In genomic region chr14:49088155-49089048, GRCm38 (mm10) we compare ENCODE assay signal across 21 mouse cellular contexts. TPM values are rescaled to one million over a fixed set of nuclear protein-coding genes. Genes with fewer than 3 reads are reported as not detected.
DNase-seq lines count a peak whose midpoint lies in the region; ATAC-seq and TF ChIP-seq lines count a peak whose summit lies in the region.
"Had no signal": no experiment of that assay in that cellular context is flagged by ENCODE, and none has a peak within 500 bp of the region (broad histone marks: within the 10 kb centered on the region; RNA-seq: fewer than 3 reads in every experiment).

No protein-coding gene starts in this region.

- WGBS in midbrain, embryonic 11.5 days, result 11% methylated on average over 14 of the region's 14 CpGs
- 22% methylated on average over 14 of the region's 14 CpGs for WGBS in midbrain, postnatal 0 days
- 43% methylated on average over 14 of the region's 14 CpGs for WGBS in embryonic facial prominence, embryonic 11.5 days
- 51% methylated on average over 14 of the region's 14 CpGs for WGBS in kidney, postnatal 0 days
- WGBS in hindbrain, embryonic 16.5 days, result 47% methylated on average over 14 of the region's 14 CpGs

- peak; percentile 95 for DNase-seq in midbrain, embryonic 11.5 days (ENCODE audit: low spot score, missing footprints)
- DNase-seq in midbrain, postnatal 0 days (ENCODE audit: low spot score), result no peak
- DNase-seq in embryonic facial prominence, embryonic 11.5 days (ENCODE audit: low spot score), result peak; percentile 25
- DNase-seq in kidney, postnatal 0 days (ENCODE audit: low spot score), result peak; percentile 27
- peak; percentile 5 for DNase-seq in retina, postnatal 1 day
- DNase-seq in gastrocnemius, adult 2 months, result no peak
- no peak for DNase-seq in testis, postnatal 14 days (ENCODE audit: low spot score)
- DNase-seq: adrenal gland, postnatal 25 days; cerebellum, adult 9-10 months; heart, adult 18-20 months; liver, postnatal 0 days; lung, postnatal 36 days; right cerebral cortex, adult 18-20 months; thymus, postnatal 36 days had no signal

- peak; percentile 81 for ATAC-seq in midbrain, embryonic 11.5 days (ENCODE audit: low FRiP score)
- no peak for ATAC-seq in midbrain, postnatal 0 days (ENCODE audit: low FRiP score)
- ATAC-seq in embryonic facial prominence, embryonic 11.5 days (replicated peaks; ENCODE audit: insufficient number of reproducible peaks, low FRiP score, low TSS enrichment, low read depth), result no peak
- ATAC-seq in kidney, postnatal 0 days (replicated peaks; ENCODE audit: low FRiP score, low read depth), result no peak
- no peak for ATAC-seq in hindbrain, embryonic 16.5 days
- ATAC-seq: liver, postnatal 0 days had no signal

- H3K27me3 ChIP-seq in midbrain, embryonic 11.5 days (ENCODE audit: control insufficient read depth, insufficient read depth, low read length), result no peaks in the 10 kb centered on the region
- H3K27me3 ChIP-seq in midbrain, postnatal 0 days (ENCODE audit: insufficient read depth, low read length), result no peaks in the 10 kb centered on the region
- H3K27me3 ChIP-seq in embryonic facial prominence, embryonic 11.5 days (ENCODE audit: control insufficient read depth, insufficient read depth, low read length), result no peaks in the 10 kb centered on the region
- H3K27me3 ChIP-seq in kidney, postnatal 0 days (ENCODE audit: insufficient read depth, low read length), result no peaks in the 10 kb centered on the region
- no peaks in the 10 kb centered on the region for H3K27me3 ChIP-seq in hindbrain, embryonic 16.5 days (replicated peaks; ENCODE audit: control insufficient read depth, insufficient read depth, low read length)
- H3K27me3 ChIP-seq: CH12.LX; hindbrain, embryonic 15.5 days; limb, embryonic 13.5 days; neural tube, embryonic 15.5 days had no signal

- H3K4me1 ChIP-seq in midbrain, embryonic 11.5 days (ENCODE audit: control insufficient read depth, insufficient read depth, low read length), result peaks cover 39% of the 10 kb centered on the region
- H3K4me1 ChIP-seq in midbrain, postnatal 0 days (ENCODE audit: insufficient read depth, low read length), result no peaks in the 10 kb centered on the region
- H3K4me1 ChIP-seq in embryonic facial prominence, embryonic 11.5 days (ENCODE audit: control insufficient read depth, insufficient read depth, low read length), result no peaks in the 10 kb centered on the region
- H3K4me1 ChIP-seq in kidney, postnatal 0 days (replicated peaks; ENCODE audit: insufficient read depth, low read length), result no peaks in the 10 kb centered on the region
- no peaks in the 10 kb centered on the region for H3K4me1 ChIP-seq in hindbrain, embryonic 16.5 days (ENCODE audit: control insufficient read depth, insufficient read depth, low read depth, low read length)
- H3K4me1 ChIP-seq: hindbrain, embryonic 15.5 days; limb, embryonic 13.5 days; neural tube, embryonic 15.5 days had no signal

- no peak overlapping the region for H3K4me3 ChIP-seq in midbrain, embryonic 11.5 days (ENCODE audit: low read depth, low read length)
- no peak overlapping the region for H3K4me3 ChIP-seq in midbrain, postnatal 0 days (ENCODE audit: low read depth, low read length)
- no peak overlapping the region for H3K4me3 ChIP-seq in embryonic facial prominence, embryonic 11.5 days (ENCODE audit: low read depth, low read length)
- no peak overlapping the region for H3K4me3 ChIP-seq in kidney, postnatal 0 days (replicated peaks; ENCODE audit: low read depth, low read length)
- no peak overlapping the region for H3K4me3 ChIP-seq in hindbrain, embryonic 16.5 days (ENCODE audit: low read length)
- H3K4me3 ChIP-seq in gastrocnemius, adult 2 months, result no peak overlapping the region
- H3K4me3 ChIP-seq: hindbrain, embryonic 15.5 days; left cerebral cortex, adult 2 months; limb, embryonic 13.5 days; neural tube, embryonic 15.5 days had no signal

- no peak overlapping the region for H3K9ac ChIP-seq in midbrain, embryonic 11.5 days (ENCODE audit: low read length)
- no peak overlapping the region for H3K9ac ChIP-seq in midbrain, postnatal 0 days (replicated peaks; ENCODE audit: low read length, poor library complexity, severe bottlenecking)
- no peak overlapping the region for H3K9ac ChIP-seq in embryonic facial prominence, embryonic 11.5 days (replicated peaks; ENCODE audit: low read length)
- no peak overlapping the region for H3K9ac ChIP-seq in kidney, postnatal 0 days (ENCODE audit: low read depth, low read length)
- no peak overlapping the region for H3K9ac ChIP-seq in hindbrain, embryonic 16.5 days (ENCODE audit: low read depth, low read length)
- H3K9ac ChIP-seq: hindbrain, embryonic 15.5 days; limb, embryonic 13.5 days; liver, postnatal 0 days; neural tube, embryonic 15.5 days had no signal

- TF ChIP-seq CTCF in midbrain, postnatal 0 days (IDR thresholded peaks at IDR 0.05), result no peak
- TF ChIP-seq CTCF in kidney, postnatal 0 days (IDR thresholded peaks at IDR 0.05; ENCODE audit: low read depth), result no peak
- no peak for TF ChIP-seq CTCF in gastrocnemius, adult 2 months (IDR thresholded peaks at IDR 0.05)

- intact Hi-C loops in gastrocnemius, adult 2 months (cut with DNase I), result no loop called here

- no peaks in the 10 kb centered on the region; the same call in 1 of the 2 replicates for H3K36me3 ChIP-seq in midbrain, embryonic 11.5 days (ENCODE audit: control insufficient read depth, insufficient read depth, low read length)
- H3K36me3 ChIP-seq in midbrain, postnatal 0 days (ENCODE audit: insufficient read depth, low read length), result no peaks in the 10 kb centered on the region; the same call in 1 of the 2 replicates
- no peaks in the 10 kb centered on the region for H3K36me3 ChIP-seq in embryonic facial prominence, embryonic 11.5 days (replicated peaks; ENCODE audit: control insufficient read depth, insufficient read depth, low read depth, low read length)
- H3K36me3 ChIP-seq in kidney, postnatal 0 days (ENCODE audit: insufficient read depth, low read length), result peaks cover 10% of the 10 kb centered on the region
- 0 out of 2 replicates have a peak, but pooled peaks cover 7% of the 10 kb centered on the region for H3K36me3 ChIP-seq in hindbrain, embryonic 16.5 days (ENCODE audit: control insufficient read depth, insufficient read depth, low read length)

- H3K9me3 ChIP-seq in midbrain, embryonic 11.5 days (ENCODE audit: control insufficient read depth, low read length), result no peaks in the 10 kb centered on the region
- no peaks in the 10 kb centered on the region for H3K9me3 ChIP-seq in midbrain, postnatal 0 days (ENCODE audit: low read length)
- no peaks in the 10 kb centered on the region for H3K9me3 ChIP-seq in embryonic facial prominence, embryonic 11.5 days (replicated peaks; ENCODE audit: control insufficient read depth, low read length)
- H3K9me3 ChIP-seq in kidney, postnatal 0 days (replicated peaks; ENCODE audit: low read length), result no peaks in the 10 kb centered on the region
- H3K9me3 ChIP-seq in hindbrain, embryonic 16.5 days (ENCODE audit: control insufficient read depth, low read length), result no peaks in the 10 kb centered on the region
- H3K9me3 ChIP-seq: hindbrain, embryonic 15.5 days; limb, embryonic 13.5 days; neural tube, embryonic 15.5 days had no signal

- peak overlapping the region; percentile 68 for H3K27ac ChIP-seq in midbrain, embryonic 11.5 days (ENCODE audit: low read depth, low read length)
- no peak overlapping the region for H3K27ac ChIP-seq in midbrain, postnatal 0 days (ENCODE audit: low read depth, low read length)
- no peak overlapping the region for H3K27ac ChIP-seq in embryonic facial prominence, embryonic 11.5 days (replicated peaks; ENCODE audit: low read depth, low read length)
- no peak overlapping the region for H3K27ac ChIP-seq in kidney, postnatal 0 days
- no peak overlapping the region for H3K27ac ChIP-seq in hindbrain, embryonic 16.5 days (ENCODE audit: low read depth, low read length)
- H3K27ac ChIP-seq in gastrocnemius, adult 2 months, result no peak overlapping the region
- H3K27ac ChIP-seq: hindbrain, embryonic 15.5 days; left cerebral cortex, adult 2 months; limb, embryonic 13.5 days; neural tube, embryonic 15.5 days; stomach, postnatal 0 days had no signal

- no peak overlapping the region for H3K4me2 ChIP-seq in midbrain, embryonic 11.5 days
- no peak overlapping the region for H3K4me2 ChIP-seq in midbrain, postnatal 0 days (ENCODE audit: low read depth, low read length, poor library complexity, severe bottlenecking)
- H3K4me2 ChIP-seq in embryonic facial prominence, embryonic 11.5 days (ENCODE audit: low read depth, low read length), result no peak overlapping the region
- no peak overlapping the region for H3K4me2 ChIP-seq in kidney, postnatal 0 days (ENCODE audit: low read length)
- H3K4me2 ChIP-seq in hindbrain, embryonic 16.5 days (ENCODE audit: low read length), result no peak overlapping the region
- H3K4me2 ChIP-seq: hindbrain, embryonic 15.5 days; limb, embryonic 13.5 days; neural tube, embryonic 15.5 days had no signal

RNA-seq across cellular contexts. Expression of gene Exoc5, which starts 21.9 kb away (rescaled TPM):
- polyA plus RNA-seq in midbrain, embryonic 11.5 days (2014; fragmentation: Nextera tagmentation; extraction: Ambion mirVana), result 112 and 134 TPM in 2 replicates
- total RNA-seq in midbrain, postnatal 0 days (2014; rRNA removed), result 59.5 and 91.5 TPM in 2 replicates
- polyA plus RNA-seq in midbrain, postnatal 0 days (2015; fragmentation: Nextera tagmentation; extraction: Ambion mirVana), result 42.6 and 47.2 TPM in 2 replicates
- polyA plus RNA-seq in embryonic facial prominence, embryonic 11.5 days (2014; fragmentation: Nextera tagmentation; extraction: Ambion mirVana), result 81.9 and 82.8 TPM in 2 replicates
- 29.3 and 33.5 TPM in 2 replicates for polyA plus RNA-seq in kidney, postnatal 0 days (2015; fragmentation: Nextera tagmentation; extraction: Ambion mirVana)
- polyA plus RNA-seq in hindbrain, embryonic 16.5 days (2015; fragmentation: Nextera tagmentation; extraction: Ambion mirVana), result 54.6 and 61.4 TPM in 2 replicates
- 10 to 100 TPM; 19.1 to 21.4 TPM for total RNA-seq in gastrocnemius, adult 2 months (2021)

RNA-seq across cellular contexts. Expression of gene Ap5m1, which starts 22.5 kb away (rescaled TPM):
- polyA plus RNA-seq in midbrain, embryonic 11.5 days (2014; fragmentation: Nextera tagmentation; extraction: Ambion mirVana), result 40.0 and 41.1 TPM in 2 replicates
- total RNA-seq in midbrain, postnatal 0 days (2014; rRNA removed), result 23.1 and 27.1 TPM in 2 replicates
- 15.2 and 16.1 TPM in 2 replicates for polyA plus RNA-seq in midbrain, postnatal 0 days (2015; fragmentation: Nextera tagmentation; extraction: Ambion mirVana)
- polyA plus RNA-seq in embryonic facial prominence, embryonic 11.5 days (2014; fragmentation: Nextera tagmentation; extraction: Ambion mirVana), result 30.1 TPM in 2 replicates
- 28.0 and 28.4 TPM in 2 replicates for polyA plus RNA-seq in kidney, postnatal 0 days (2015; fragmentation: Nextera tagmentation; extraction: Ambion mirVana)
- 19.7 and 20.2 TPM in 2 replicates for polyA plus RNA-seq in hindbrain, embryonic 16.5 days (2015; fragmentation: Nextera tagmentation; extraction: Ambion mirVana)
- total RNA-seq in gastrocnemius, adult 2 months (2021), result 10 to 100 TPM; 10.5 to 10.9 TPM

Comparison
In these comparisons a context has a peak if more than half of its experiments do, and no peak if none do; other contexts are left out.
1. DNase-seq: peak in midbrain, embryonic 11.5 days (single experiment), embryonic facial prominence, embryonic 11.5 days (single experiment), kidney, postnatal 0 days (single experiment) and retina, postnatal 1 day (single experiment); none in midbrain, postnatal 0 days (single experiment), gastrocnemius, adult 2 months (single experiment) and testis, postnatal 14 days (single experiment).